Mouse (Mus musculus) bone marrow macrophage, adult 2 months (primary cell): Measurements from ENCODE around the gene Tpcn2.

Experiments
- CTCF ChIP-seq: IDR thresholded peaks from 2 replicates; pipeline ENCODE4 v1.5.1; 2012; ENCODE audit warnings: low read depth, mild to moderate bottlenecking, low read length, moderate library complexity
- POLR2A ChIP-seq: IDR thresholded peaks from 2 replicates; pipeline ENCODE4 v1.6.1; 2012; ENCODE audit warnings: mild to moderate bottlenecking, low read depth, low read length, borderline replicate concordance

DNA sequence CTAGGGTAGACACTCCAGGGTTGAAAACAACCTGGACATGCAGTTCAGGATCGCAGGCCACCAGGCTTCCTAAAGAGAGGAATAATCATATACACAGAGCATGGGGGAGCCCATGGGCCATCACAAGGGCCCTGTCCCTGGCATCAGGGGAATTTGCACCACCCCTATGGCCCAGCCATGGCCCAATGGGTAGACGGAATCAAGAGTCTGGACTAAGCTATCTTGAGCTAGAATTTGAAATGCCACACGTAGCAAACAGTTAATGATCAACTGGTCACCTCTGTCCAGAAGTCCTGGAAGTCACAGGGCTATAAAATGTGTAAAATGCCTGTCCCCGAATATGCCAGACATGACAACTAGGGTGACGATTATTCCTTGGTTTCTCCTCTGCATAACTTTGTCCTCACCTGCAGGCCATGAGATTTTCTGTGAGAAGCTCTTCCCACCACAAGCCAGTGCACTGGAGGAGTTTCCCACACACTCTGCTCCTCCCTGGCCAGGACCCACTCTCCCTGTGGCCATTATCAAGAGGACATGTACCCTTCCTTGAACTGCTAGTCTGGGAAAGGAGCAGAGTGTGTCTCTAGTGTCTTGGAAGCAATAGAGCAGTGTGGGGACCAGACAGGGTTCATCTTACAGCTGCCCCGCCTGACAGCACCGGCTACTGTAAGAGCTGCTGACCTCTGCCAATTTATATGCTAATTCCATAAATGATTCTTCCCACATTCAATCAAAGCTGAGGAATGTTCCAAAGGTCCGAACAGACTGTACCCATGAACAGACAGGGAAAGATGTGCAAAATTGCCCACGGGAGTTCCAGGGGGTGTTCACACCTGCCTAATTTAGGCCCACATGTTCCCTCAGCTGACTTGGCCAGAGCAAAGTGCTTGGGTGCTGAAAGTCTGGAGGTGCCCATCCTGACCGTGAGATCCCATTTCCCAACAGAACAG is 48.7 kb downstream of the Tpcn2 start:
- TF ChIP-seq POLR2A (no peak), CTCF (no peak)
